Mouse (Mus musculus): ENCODE measurements around the gene Gm21103.
"Not testable (repeated sequence)": the region's sequence is repeated elsewhere in the genome, so short reads cannot be mapped to it uniquely, and the experiment has no call there.

The Gm21103 gene

DNA sequence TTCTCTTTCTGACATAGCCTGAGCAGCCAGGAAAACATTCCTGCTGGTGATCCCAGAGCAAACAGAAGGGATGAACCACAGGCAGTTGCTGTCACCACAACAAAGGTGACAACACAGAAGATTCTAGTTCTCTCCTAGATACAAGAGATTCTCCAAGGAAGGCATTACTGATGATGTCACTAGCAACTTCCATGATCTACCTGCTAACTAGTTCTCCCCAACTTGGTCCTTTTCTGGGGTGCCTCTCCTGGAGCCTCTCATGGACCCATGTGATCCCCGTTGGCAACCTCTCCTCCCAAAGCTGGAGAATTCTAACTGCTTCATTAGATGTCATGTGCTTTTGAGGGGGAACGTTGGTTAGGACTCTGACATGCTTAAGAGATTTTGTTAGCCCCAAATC is at the start of gene Gm21103:
Gene Gm21103, minus strand, starts transcription at position 101 of the 400 bp plus-strand sequence.
- not testable (repeated sequence) for TF ChIP-seq GATA4 (IDR thresholded peaks at IDR 0.05; ENCODE audit: insufficient replicate concordance, low read length)

DNA sequence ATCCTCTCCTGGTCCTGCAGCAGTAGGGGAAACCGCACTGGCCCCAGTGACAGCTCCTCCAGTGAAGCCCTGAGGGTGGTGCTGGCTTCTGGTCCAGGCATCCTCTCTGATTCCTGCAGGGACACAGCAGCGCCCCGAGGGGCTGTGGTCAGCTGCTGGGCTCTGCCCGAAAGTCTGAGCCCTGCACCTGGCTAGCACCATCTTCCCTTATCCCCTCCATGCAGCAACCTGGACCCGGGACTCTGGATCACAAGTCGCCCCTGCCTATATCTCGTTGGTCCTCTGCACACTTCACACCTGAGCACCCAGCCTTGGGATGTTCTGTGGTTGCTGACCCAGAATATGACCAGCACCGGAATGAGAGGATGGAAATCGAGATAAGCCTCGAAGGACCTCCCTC is 38.9 kb upstream of the Gm21103 start, which contains the start of gene Gm3618:
Gene Gm3618, minus strand, starts transcription at position 101 of the 400 bp plus-strand sequence.
- not testable (repeated sequence) for TF ChIP-seq GATA4 (IDR thresholded peaks at IDR 0.05; ENCODE audit: insufficient replicate concordance, low read length)

DNA sequence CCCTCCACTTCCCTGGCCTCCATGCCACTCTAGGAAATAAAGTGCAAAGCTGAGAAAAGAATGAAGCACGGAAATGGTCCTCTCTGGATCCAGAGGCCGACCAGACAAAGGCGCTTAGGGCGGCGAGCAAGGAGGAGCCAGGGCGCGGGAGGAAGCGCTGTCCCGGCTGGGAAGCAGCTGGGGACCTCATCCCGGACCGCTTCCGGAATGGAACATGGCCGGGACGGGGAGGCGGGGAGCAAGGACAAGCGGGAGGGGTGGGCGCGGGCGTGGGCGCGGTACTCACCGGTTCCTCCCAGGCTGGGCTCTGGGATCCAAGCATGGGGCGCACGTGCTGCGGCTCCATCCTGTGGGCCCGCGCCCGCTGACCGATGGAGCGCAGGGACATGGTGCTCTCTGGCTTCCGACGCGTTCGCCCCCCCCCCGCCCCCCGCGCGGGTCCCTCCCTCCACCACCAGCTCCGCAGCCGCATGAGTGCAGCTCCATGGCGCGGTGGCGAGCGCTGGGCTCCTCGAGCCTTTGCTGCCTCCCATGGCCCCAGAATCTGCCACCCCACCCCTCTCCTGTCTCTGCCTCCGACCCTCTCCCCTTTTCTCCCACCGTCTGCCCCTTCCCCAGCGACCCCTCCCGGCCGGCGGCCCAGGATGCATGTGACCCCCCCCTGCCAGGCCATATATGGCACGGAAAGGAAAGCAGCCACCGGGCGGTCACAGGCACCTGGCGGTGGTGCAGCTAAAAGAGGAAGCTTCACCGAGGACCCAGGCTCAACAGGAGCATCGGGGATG is 17.5 kb downstream of the Gm21103 start, which contains the start of gene Gm3411:
Gene Gm3411, minus strand, starts transcription at position 320 of the 785 bp plus-strand sequence.
- TF ChIP-seq GATA4 (IDR thresholded peaks at IDR 0.05; ENCODE audit: insufficient replicate concordance, low read length), result not testable (repeated sequence)

Data from liver, adult (tissue).